Mouse (Mus musculus) CD4-positive, CD25-positive, alpha-beta regulatory T cell, adult 4 months (primary cell): ENCODE results near the gene Ccdc120. TPM values are rescaled to one million over a fixed set of nuclear protein-coding genes. Genes with fewer than 3 reads are reported as not detected.
"Not testable (repeated sequence)": the region's sequence is repeated elsewhere in the genome, so short reads cannot be mapped to it uniquely, and the experiment has no call there.

Source experiments
- ATAC-seq: one replicate; pipeline ENCODE4 v1.8.0; 2017
- polyA plus RNA-seq, 2 experiments: library from polyadenylated mRNA; unstranded; fragments of 100-300 nt; shearing (Covaris generic); gene quantifications; one replicate each; pipeline ENCODE4 v1.2.1; 2017

Gene Ccdc120
- polyA plus RNA-seq, 2 experiments from 2014 or later: 0.20 to 0.52 TPM

DNA sequence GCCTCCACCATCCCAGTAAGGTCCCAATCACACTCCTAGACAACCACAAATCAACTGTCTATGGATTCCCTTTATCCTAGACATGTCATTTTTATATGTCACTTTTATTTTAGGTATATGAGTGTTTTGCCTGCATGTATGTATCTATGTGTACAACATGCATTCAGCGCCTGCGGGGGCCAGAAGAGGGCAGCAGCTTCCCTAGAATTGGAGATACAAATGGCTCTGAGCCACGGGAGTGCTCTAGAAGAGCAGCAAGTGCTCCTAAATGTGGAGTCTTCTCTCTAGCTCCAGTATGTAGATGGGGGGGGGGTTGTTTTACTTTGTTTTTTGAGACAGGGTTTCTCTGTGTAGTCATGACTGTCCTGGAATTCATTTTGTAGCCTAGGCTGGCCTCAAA is 2.9 kb upstream of the Ccdc120 start:
- peak; percentile 49 for ATAC-seq

DNA sequence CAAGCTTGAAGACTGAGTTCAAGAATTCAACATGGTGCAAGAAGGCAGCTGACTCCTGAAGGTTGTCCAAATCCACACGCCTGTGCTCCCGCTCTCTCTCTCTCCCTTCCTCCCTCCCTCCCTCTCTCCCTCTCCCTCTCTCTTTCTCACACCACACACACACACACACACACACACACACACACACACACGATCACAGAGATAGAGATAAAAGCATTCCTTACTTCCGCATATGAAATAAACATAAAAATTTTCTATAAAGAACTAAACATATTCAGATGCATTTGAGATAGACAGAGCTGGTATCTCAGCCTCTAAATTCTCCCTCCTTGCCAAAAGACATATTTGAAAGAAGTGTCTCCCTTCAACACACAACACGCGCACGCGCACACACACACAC is 5.3 kb downstream of the Ccdc120 start:
- ATAC-seq: no peak

DNA sequence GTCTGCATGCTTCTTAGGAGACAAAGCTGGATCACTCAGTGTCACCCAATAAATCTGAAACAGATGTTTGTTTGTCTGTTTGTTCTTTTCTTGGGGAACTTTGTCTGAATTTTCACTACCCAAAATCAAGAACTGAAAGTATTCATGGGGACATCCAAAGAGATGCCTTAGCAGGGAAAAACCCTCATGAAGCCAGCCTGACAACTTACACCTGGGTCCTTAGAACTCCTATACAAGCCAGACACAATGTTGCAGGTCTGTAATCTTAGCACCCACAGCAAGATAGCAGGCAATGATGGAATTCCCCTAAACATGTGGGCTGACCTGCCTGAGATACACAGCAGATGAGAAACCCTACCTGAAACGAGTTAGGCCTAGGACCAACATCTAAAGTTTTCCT is 5.8 kb downstream of the Ccdc120 start:
- ATAC-seq: no peak

DNA sequence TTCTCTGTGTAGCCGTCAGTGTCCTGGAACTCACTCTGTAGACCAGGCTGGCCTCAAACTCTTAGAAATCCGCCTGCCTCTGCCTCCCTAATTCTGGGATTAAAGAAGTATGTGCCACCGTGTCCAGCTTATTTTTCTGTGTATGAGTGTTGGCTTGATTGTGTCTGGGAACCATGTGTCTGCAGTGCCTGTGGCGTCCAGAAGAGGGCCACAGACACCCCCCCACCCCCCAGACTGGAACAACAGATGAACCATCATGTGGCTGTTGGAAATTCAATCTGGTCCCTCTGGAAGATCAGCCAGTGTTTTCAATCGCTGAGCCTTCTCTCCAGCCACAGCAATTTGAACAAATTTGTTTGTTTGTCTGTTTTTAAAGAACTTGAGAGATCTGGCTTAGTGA is 7.2 kb downstream of the Ccdc120 start:
- no peak for ATAC-seq

DNA sequence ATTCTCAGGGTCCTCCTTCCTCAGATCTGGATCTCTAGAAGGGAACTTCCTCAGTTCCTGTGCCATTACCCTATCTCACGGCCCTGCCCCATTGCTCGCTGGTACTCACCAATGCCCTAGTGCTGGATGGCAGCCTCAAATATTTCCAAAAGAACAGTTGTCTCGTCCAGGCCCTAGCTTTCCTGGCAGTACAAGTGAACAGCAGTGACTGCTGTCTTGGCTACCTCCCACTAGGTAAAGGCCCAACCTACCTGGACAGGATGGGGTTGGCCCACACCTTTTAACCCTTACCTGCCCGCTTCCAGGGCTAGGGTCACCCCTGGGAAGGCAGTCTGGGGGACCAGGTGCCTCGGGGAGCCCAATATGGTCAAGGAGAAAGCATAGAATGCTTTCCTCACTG is 9.6 kb downstream of the Ccdc120 start:
- no peak for ATAC-seq

DNA sequence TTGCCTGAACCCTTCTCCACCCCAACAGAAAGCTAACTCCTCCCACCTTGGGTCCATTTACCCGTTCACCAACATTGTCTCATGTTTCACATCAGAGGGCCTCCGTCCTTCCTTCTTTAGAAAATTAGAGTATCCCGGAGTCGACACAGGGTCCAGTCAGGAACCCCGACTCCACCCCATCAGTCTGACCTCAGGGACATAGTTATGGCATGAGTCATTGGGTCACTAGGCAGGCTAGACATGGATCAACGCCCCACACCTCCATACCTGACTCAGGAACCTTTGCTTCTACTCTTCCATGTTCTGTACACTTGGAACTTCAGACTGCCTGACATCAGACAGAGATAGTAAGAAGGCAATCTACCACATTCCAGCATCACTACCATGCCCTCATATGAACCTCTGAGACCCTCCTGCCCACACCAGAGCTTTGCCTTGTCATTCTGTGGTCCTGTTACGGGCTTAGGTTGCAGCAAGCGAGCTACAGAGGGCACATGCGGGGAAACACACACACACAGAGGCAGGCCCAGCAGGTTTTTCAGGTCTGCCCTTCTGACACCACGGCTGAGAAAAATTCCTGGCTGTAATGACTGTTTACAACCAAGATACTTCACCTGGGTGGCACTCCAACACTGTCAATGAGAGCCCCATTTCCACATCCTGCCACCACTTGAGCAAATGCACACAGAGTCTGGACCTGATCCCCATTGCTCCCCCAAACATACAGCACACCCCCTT is 10.5 kb downstream of the Ccdc120 start:
- no peak for ATAC-seq

DNA sequence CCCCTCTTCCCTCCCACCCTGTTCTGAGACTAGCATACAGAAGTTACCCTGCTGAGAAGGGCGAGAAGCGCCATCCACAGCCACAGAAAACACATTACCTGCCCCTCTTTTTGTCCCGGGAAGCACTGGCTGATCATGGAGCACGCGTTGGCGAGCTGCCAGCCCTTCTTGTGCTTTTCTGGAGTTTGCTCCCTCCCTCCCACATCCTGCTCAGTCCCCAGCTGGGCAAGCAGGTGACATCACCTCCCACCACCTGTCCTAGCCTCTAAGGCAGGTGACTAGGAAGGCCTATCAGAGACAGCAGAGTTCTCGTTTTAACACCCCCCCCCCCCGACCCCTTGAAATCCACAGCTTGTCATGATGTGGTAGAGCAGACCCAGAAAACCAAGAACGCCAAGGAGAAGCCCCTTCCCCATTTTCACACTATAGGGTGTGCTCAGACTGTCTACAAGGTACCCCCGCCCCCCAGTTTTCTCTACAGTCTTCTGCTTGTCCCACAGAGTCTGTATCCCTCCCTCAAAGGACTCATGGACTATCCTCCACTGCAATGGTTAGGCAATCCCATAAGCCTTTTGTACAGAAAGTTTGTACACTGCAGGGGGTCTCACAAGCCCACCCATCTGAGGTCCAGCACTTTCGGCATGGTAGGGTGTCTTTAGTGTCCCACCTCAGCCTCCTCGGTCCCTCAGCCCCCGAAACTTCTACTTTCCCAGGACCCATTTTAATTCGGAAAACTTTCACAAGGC is 11.2 kb downstream of the Ccdc120 start:
- no peak for ATAC-seq

DNA sequence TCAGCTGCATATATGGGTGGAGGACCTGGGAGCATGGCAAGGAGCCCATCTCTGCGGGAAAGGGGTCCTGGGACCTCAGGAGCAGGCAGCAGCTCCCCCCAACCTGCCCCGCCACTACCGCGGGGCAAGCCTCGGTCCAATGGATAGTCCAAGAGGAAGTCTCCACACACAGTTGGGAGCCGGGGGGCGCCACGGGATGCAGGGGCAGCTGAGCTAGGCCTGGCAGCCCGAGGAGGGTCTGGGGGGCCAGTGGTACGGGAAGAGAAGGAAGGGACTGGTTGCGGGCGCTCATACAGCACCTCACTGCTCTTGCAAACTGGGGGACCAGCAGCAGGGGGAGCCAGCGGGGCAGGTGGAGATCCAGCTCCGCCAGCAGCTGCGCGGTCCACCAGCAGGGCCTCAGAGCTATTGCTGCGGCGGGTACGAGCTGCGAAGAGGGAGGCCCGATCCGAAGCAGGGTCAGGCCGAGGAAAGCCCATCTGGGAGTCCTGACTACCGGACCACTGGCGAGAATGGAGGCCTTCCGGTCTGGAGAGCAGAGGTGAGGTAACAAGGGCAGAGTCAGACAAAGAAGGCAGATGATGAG is 17.0 kb downstream of the Ccdc120 start:
- peak; percentile 93 for ATAC-seq

DNA sequence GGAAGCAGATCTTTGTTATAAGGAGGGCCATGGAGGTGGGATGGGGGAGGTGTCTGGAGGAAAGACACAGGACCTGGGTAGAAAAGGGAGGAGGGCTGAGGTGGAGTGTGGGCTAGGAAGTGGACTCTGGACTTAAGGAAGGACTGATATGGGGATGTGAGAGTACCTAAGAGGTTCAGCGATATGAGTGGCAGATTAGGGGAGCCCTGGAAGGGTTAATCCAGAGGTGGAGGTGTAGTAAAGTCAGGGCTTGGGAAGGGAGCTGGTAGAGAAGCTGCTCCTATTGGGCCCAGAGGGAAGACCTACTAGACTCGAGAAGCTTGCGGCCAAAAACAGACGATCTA is 21.8 kb downstream of the Ccdc120 start:
- ATAC-seq: no peak

DNA sequence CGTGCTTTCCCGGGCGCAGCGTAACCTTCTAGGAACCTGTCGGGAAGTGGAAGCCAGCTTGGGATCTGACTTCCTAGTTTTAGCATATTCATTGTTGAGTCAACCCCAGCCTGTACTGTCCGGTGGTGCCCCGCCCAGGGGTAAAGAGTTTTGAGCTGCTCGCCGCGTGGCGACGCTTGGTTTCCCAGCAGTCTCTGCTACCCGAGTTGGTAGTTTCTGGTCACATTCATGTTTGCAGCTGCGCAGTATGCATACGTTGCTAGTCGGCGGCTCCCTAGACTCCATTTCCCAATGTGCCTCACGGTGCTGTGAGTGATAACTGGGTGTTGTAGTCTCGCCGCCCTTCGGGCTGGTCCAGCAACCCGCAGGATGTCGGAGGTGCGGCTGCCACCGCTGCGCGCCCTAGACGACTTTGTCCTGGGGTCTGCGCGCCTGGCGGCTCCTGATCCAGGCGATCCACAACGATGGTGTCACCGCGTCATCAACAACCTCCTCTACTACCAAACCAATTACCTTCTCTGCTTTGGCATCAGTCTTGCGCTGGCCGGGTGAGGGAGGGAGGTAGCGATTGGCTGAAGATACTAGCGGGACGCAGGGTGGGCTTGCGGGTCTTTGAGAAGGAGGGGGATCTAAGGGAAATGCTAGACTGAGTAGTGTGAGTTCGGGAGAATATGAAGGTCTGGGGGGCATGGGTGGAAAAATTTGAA is 22.3 kb downstream of the Ccdc120 start, which contains the start of gene Praf2:
Gene Praf2, plus strand, starts transcription at position 225 of the 707 bp plus-strand sequence.
- peak; percentile 97 for ATAC-seq

DNA sequence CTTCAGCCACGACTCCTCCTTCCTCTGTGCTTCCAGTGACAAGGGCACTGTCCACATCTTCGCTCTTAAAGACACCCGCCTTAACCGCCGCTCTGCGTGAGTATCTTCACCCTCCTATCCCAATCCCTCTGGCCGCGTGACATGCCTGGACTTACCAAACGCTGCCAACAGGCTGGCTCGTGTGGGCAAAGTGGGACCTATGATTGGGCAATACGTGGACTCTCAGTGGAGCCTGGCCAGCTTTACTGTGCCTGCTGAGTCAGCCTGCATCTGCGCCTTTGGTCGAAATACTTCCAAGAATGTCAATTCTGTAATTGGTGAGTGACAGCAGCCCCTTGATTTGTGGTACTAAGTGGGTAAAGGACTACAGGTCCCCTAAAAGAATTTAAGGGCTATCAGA is 23.5 kb downstream of the Ccdc120 start:
- ATAC-seq: no peak

DNA sequence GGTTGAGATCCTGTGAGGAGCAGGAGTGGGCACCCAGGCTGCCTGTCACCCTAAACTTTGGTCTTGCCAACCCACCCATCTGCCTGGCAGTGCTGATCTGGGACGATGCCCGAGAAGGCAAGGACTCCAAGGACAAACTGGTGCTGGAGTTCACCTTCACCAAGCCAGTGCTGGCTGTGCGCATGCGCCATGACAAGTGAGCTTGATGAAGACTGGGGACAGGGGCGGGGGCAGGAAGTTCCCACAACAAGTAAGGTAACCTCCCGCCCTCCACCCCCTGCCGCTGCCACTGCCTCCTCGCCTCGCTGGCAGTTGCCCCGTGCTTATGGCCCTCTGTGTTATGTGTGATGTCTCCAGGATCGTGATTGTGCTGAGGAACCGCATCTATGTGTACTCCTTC is 24.9 kb downstream of the Ccdc120 start:
- no peak for ATAC-seq

DNA sequence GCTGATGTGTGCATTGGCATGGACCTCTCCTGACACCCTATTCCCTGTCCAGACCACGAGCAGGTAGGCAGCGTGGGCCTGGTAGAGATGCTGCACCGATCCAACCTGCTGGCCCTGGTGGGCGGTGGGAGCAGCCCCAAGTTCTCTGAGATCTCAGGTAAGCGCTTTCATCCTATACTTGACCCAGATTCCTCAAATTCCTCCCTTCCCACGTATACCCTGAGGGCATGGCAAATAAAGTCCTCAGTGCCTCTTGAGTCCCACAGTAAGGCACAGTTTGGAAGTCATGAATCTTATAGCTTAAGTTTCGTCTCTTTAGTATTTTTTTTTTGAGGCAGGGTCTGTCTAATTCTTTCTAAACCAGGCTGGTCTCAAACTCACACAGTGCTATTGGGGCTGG is 26.6 kb downstream of the Ccdc120 start:
- ATAC-seq: no peak

DNA sequence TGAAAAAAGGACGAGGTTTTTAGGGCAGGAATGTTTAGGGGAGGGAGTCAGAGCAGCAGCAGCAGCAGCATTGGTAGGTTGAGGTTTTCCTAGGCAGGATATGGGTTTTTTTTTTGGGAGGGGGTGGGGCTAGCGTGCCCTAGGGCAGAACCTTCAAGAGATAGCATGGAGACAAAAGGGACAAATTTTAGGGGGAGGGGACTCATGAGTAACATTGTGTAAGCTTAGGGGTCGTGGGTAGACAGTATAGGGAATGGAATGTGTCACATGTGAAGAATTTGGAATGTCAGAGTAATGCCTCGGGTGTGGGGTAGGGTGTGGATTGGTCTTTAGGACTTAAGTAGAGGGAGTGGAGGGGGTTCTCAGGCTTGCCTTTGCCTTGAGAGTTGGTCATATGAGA is 28.0 kb downstream of the Ccdc120 start:
- peak; percentile 28 for ATAC-seq

DNA sequence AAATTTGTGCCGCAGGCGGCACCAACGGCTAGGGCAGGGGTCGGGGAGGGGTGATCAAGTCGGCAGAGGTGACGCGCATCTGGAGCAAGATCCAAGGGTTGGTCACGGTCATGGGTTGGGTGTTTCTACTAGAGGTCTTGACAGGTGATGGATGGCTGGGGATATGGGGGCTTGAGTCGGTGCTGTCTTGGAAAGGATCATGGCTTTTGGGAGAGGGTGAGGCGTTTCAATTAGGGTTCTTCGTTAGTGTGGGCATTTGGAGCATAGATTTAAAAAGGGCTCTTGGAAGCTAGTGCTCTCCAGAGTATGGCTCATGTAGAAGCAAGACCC is 28.5 kb downstream of the Ccdc120 start:
- ATAC-seq: no peak

DNA sequence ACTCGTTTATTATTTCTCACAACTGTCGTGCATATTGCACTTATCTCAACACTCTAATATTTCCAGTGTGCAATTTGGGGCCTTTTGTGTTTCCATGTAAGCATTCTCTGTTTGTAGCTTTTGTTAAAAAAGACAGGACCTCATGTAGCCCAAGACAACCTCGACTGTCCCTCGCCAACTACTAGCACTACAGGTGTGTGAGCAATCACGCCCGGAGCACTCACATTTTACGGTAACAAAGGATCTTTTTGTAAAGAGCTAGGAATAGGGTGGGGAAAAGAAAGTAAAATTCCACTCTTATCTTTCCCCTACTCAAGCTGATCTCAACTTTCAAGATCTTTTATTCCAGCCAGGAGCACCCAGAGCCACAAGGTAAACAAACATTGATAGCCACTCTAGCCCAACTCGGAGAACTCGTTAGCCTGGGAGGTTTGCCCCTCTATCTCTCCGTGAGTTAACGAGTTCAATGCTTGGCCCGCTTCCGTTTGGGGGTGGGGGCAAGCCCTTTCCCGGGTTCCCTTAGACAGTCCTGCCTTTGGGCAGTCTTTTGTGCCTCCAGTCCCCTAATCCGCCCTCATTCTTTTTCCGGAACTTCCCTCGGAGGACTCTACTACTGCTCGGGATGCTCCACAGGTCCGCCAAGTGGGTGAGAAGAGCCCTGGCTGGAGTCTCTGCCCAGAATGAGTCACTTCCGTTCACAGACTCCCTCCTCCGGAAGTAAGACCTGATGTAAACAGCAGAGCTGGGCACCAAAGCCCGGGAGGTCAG is 29.0 kb downstream of the Ccdc120 start, which contains the start of gene Gm45208:
Gene Gm45208, plus strand, starts transcription at position 732 of the 768 bp plus-strand sequence.
- peak; percentile 93 for ATAC-seq

DNA sequence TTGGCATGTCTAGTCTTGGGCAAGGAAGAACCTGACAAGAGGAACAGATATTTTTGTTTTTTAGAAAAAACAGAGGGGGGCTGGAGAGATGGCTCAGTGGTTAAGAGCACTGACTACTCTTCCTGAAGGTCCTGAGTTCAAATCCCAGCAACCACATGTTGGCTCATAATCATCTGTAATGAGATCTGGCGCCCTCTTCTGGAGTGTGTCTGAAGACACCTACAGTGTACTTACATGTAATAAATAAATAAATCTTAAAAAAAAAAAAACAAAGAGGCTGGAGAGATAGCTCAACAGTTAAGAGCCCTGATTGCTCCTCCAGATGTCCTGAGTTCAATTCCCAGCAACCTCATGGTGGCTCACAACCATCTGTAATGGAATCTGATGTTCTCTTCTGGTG is 34.6 kb downstream of the Ccdc120 start:
- ATAC-seq: not testable (repeated sequence)

DNA sequence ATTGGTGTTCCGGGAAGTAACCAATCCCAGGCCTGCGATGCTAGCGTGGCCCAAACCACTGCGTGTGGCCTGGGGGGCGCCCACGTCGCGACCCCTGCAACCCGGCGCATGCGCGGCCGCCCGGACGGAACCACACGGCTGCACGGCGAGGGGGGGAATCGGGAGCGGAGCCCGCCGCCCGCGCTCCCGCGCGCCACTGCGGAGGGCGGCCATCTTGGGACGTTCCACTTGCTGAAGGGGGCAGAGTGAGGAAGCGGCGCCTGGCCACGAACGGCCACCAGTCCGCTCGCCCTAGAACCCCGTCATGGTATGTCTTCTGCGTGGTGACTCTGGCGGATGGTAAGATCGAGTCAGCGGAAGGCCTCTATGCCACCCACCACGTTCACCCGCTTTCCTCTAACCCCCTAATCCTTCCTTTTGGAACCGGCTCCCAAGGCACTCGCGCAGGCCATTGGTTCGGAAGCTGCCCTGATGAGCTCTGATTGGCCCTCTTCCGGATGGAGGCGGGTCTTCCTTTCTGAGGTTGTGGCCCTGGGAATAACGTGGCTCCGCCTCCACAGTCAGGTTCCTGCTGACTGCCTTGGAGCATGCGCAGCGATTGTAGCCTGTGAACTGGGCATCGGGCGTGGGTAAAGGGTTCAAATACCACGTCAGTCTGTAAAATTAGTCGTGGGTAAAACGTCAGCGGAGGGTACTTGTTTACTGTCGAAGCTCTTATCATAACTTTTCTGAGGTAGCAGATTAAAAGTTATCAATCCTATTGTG is 36.4 kb downstream of the Ccdc120 start, which contains the start of gene Wdr45:
Gene Wdr45, plus strand, starts transcription at position 199 of the 765 bp plus-strand sequence.
- ATAC-seq: peak; percentile 95

DNA sequence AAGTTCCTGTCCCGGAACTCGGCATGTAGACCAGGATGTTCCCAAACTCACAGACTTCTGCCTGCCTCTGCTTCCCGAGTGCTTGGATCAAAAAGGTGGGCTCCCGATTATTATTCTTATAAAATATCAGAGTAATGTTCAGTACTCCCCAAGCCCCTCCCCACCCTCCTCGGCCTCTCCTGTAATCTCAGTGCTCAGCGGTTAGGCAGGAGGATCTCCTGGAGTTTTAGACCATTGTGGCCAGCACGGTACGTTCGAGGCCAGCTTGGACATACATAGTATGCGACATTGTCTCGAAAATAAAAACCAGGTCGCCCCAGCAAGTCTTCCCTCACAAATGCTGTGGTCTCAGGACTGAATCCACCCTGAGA is 37.0 kb downstream of the Ccdc120 start:
- peak; percentile 6 for ATAC-seq

DNA sequence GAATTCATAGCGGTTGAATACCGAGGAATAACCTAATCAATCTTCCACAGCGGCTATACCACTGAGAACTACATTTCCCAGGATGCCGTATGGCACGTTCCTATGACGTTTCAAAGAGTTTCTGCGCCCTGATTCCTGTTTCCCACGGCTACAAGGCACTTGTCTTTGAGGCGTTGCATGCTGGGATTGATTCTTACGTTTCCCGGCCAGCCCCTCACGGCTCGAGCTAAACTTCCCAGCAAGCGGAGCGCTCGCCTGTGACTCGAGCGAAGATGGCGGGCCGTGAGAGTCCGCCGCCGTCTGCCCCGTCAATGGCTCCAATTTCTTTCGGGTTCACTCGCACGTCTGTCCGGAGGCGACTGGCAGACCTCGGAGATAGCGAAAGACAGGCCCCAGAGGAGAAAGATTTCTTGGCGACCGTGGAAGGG is 53.7 kb downstream of the Ccdc120 start, which contains the start of gene Gpkow:
Gene Gpkow, plus strand, starts transcription at position 178 of the 428 bp plus-strand sequence.
- ATAC-seq: peak; percentile 96

DNA sequence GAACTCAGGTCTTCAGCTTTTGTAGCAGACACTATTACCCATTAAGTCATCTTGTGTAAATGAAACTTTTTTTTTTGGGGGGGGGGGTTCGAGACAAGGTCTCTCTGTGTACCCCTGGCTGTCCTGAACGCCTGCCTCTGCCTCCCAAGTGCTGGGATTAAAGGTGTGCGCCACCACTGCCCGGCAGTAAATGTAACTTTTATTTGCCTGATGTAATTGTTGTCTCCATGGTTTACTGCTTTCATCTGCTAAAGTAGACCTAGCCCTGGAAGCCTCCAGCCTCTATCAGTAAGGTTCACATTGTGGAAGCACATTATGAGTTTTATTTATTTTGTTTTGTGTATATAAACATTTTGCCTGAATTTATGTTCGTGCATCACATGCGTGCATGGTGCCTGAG is 54.2 kb downstream of the Ccdc120 start:
- no peak for ATAC-seq
